Mouse (Mus musculus) ES-E14 (cell line): ENCODE data around the gene Drg2.

Source experiments
- CHD2 ChIP-seq: IDR thresholded peaks from 2 replicates; pipeline ENCODE4 v1.6.1; 2014; ENCODE audit warnings: mild to moderate bottlenecking, low read depth, low read length, inconsistent platforms
- MAFK ChIP-seq: IDR thresholded peaks from 2 replicates; pipeline ENCODE4 v1.6.1; 2014; ENCODE audit warnings: mild to moderate bottlenecking, low read depth, low read length, inconsistent platforms; ENCODE audit not compliant: insufficient read depth
- ZC3H11A ChIP-seq: IDR thresholded peaks from 2 replicates; pipeline ENCODE4 v1.6.1; 2012; ENCODE audit warnings: low read depth, mild to moderate bottlenecking, inconsistent platforms, low read length, borderline replicate concordance

DNA sequence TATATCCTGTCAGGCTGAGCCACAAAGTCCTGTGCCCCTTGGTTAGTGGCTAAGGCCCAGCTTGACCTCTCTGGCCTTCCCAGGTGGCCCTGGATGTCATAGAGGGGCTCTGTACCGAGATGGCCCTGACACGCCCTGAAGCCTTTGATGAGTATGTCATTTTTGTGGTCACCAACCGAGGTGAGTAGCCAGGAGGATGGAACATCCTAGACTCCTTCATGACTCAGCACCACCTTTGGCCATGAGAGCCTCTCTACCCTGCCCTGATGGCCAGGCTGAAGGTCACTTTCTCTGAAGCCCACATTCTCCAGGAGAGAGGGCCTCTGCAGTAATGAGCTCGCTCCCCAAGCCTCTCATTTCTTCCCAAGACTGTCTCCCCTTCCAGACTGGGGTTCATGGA, 63.9 kb downstream of the Drg2 start:
- no peak for TF ChIP-seq ZC3H11A
- TF ChIP-seq MAFK, result no peak
- TF ChIP-seq CHD2, result no peak
